Mouse (Mus musculus) adrenal gland (tissue): ENCODE measurements around the gene Brcc3.
"Not testable (repeated sequence)": the region's sequence is repeated elsewhere in the genome, so short reads cannot be mapped to it uniquely, and the experiment has no call there.

Experiments
- intact Hi-C: fragments of 180-260 bp; cut with DNase I; formaldehyde crosslinking; loops from one replicate; pipeline ENCODE4 v1.15.1; 2025
- long read RNA-seq, 2 experiments: library from polyadenylated mRNA; unstranded; transcript quantifications; one replicate each; pipeline ENCODE4 v2.0.0; 2020; ENCODE audit warnings: borderline replicate concordance in 1 of 2; ENCODE audit not compliant: insufficient replicate concordance in 1 of 2

Gene Brcc3
- long read RNA-seq, experiment 1, partial matches to known transcripts = 0 of 2 reads
- long read RNA-seq, experiment 1, other reads (novel, unspliced or antisense) = 2 of 2 reads
- long read RNA-seq, experiment 2, partial matches to known transcripts = 0 of 2 reads
- long read RNA-seq, experiment 2, other reads (novel, unspliced or antisense) = 2 of 2 reads

DNA sequence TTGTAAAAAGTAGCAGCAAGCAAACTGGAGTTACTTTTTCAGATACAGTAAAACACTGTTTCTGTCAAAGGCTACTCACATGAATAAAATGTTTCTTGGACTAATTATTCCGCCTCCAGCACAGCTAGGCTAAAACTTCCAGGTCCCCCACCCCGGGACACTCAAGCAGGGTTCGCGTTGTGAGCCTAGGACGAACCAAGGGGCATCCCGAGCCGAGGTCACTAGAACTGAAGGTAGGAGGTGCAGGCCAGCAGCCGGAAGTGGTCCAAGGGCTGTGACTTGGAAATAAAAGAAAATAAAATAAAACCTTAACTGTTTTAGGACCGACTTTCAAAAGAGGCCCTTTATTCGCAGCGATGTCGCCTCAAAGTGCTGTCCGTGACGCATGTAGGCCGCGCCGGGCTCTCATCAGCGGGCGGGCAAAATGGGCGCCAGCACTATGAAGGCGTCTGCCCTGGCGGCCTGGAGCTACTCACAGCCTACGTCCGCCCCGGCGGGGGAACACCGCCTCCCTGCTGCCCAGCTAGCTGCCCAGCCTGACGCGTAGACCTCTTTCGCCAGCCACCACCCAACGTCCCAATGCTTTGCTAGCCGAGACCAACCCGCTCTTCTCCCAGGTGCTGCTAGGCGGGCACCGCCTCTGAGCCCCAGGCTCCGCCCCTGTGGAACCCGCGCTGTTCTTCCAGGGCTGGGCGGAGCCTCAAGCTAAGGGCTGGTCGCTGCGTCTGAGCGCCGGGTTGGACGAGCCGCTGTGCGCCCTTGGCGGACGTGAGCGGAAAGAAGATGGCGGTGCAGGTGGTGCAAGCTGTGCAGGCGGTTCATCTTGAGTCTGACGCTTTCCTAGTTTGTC, at the start of gene Brcc3, which contains the start of the genes Cmc4 and Mtcp1:
Gene Brcc3, plus strand, starts transcription at position 693 of the 850 bp plus-strand sequence.
Gene Cmc4, minus strand, starts transcription at position 649 of the 850 bp plus-strand sequence.
Gene Mtcp1, minus strand, starts transcription at position 653 of the 850 bp plus-strand sequence.
- intact Hi-C loops = no loop called here

DNA sequence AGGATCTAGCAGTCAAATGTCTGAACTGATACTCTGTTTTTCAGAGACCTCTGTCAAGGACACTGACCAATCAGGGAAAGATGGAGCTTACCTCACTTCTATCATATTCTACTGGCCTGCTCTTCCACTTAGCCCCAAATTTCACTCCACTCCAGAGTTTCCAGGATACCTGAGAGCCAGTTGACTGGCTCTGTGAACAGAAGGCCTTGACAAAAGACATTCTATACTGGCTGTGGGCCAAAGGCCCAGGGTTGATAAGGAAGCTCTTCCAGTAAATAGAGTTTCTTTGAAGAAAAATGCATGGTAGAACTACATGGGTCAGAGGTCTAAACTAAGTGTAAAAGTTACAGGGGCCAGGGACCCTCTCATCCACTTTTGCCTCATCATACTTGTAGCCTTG, 46.2 kb upstream of the Brcc3 start:
- intact Hi-C loops = no loop called here

DNA sequence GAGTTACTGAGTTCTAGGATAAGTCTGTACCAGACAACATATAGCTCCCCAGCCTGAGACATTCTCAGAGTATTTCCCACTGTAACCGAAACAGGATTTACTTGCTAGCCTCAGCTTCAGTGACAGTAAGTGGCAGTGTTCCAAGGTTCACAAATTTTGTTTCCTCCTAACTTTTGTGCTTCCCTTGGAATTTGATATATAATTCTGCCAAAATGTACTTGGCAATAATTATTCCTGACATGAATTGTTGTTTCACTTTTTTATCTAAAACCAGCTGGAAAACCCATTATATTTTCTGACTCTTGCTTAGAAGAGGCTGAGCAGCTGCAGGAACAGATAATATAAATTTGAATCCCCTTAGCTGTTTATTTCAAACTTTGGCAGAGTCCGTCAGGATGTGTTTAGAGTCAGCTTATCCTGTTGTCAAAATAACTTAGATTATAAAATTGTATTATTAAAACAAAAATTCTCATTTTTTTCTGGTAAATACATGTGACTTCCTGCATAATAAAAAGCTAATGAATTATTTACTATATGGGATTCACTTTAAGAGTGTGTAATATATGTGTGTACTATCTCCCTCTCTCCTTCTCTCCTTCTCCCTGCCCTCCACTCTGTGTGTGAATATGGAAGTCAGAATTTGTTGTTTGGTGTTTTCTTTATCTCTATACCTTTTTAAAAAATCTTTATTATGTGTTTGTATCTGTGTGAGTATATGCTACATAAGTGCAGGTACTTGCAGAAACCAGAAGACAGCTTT, 43.6 kb upstream of the Brcc3 start:
- intact Hi-C loops = no loop called here

DNA sequence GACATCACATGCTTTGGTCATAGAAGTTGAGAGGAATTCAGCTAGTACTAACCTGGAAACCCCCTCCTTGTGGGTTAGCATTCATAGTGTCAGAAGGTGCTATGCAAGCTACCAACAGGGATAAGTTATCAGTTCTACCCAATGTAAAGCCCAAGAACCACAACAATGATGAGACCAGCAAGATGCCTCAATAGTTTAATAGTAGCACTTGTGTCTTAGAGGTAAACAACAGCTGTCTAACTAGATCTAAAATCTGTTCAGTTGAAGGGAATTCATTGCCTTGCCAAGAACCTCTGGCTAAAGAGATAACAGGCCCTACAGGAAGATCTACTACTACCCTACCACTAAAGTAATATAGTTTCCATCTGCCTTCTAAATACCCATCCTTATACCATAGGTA, 39.6 kb upstream of the Brcc3 start:
- intact Hi-C loops = no loop called here

DNA sequence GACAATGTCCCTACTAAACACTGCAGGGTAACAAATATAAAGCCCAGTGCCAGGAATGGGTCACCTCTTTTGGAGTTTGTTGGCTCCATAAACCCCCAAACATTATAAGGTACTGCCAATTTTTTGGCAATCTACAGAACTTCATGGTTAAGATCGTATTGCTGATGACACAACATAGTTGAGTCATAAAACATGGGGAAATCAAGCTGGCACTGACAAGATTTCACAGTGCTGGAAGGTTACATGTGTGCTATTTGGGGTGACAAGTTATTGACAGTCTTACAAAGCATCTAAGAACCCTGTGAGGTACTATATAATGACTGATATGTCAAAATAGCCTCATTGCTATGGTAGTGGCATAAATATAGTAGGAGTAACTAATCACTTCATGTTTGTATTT, 35.3 kb upstream of the Brcc3 start:
- intact Hi-C loops = no loop called here

DNA sequence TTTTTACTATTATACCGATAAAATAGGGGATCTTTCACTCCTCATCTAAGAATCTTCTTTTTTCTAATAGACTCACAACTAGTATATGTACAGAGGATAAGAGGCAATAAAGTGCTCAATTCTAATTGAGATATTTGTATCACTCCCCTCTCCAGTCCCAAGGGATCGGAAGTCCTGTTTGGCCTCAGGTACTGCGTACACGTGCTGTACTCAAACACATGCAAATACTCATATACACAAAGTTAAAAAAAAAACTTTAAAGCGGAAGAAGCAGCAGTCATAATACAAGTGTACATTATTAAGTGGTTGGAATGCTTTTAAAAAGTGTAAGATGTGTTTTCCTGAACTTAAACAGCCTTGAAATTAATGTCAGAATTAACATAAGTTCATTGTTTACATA, 34.7 kb upstream of the Brcc3 start:
- intact Hi-C loops = no loop called here

DNA sequence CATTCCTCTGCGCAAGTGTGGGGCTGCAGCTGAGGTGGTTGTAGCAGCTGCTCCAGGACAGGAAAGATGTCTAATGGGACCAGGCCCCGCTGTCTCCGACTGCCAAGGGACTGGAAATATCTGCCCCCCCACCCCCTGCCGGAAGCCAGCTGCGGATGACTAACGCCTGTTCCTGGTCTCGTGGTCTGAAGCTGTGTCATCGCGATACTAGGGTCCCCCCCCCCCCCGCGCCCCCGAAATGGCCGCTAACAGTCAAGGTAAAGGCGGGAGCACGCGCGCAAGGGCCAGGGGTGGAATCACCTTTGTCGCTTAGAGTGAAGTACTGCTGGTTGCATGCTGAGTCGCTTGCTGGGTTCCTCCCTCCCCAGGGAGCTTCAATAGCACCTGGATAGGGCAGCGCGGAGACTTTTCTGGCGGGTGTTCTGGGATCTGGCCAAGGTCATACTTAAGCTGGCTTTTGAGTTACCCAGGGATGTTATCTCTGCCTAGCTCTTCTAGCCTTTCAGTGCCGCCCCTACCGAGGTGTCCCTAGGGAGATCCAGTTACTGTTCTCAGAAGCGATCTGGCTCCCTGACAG, 34.1 kb upstream of the Brcc3 start, which contains the start of the genes Fundc2 and F8:
Gene Fundc2, plus strand, starts transcription at position 205 of the 577 bp plus-strand sequence.
Gene F8, minus strand, starts transcription at position 421 of the 577 bp plus-strand sequence.
- intact Hi-C loops = no loop called here

DNA sequence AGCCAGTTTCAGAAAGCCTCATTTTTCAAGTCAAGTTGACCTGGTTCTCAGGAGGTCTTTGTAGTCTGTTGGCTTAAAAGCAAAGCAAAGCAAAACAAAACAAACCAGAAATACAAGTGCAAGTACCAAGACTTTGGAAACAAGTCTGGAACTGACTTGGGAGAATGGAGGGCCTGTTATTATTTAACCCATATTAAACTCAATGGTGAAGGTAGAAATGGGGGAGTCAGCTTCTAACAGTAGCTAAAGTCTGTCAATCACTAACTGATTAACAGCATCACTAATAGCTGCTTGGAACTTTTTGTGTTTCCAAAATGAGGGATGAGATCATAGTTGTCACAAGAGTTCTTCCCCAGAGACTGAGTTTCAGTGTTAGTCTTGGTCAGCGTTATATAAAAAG, 17.0 kb upstream of the Brcc3 start:
- intact Hi-C loops = no loop called here

DNA sequence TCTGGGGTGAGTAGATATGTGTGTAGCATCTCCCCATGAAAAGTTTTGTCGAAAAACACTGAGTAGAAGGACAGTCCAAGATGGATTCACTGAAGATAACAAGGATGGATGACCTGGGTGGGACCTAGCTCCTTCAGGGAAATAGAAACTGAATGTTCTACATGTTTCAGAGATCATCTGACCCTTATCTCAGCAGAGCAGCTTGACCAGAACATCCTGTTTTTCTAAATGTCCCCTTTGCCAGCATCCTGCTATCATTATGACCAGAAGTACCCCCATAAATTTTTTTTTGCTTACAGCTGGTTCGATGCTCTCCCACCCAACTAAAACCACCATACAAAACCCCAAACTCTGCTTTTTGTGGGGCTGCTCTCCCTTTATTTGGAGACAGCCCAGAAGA, 13.8 kb upstream of the Brcc3 start:
- intact Hi-C loops = loop anchor here (2.0 kb wide), 1 partner anchor 16 kb away; no protein-coding TSS in a partner anchor

DNA sequence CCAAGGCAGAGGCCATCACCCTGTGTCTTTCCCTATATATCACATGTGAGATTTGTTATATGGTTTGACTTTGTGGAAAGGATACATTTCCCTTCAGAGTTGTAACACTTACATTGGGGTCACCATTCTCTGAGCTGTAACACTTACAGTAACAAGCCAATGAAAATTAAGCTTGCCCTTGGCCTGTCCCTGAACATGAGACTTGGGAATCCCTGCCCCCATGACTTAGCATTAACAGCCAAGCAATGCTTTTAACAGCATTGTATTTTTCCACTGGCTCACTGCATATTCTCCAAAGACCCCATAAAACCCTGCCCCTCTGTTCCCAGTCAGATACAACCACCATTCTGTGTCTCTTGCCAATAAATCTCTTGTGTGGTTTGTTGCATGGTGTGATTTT, 13.1 kb upstream of the Brcc3 start:
- intact Hi-C loops = loop anchor here (2.0 kb wide), 1 partner anchor 17 kb away; no protein-coding TSS in a partner anchor

DNA sequence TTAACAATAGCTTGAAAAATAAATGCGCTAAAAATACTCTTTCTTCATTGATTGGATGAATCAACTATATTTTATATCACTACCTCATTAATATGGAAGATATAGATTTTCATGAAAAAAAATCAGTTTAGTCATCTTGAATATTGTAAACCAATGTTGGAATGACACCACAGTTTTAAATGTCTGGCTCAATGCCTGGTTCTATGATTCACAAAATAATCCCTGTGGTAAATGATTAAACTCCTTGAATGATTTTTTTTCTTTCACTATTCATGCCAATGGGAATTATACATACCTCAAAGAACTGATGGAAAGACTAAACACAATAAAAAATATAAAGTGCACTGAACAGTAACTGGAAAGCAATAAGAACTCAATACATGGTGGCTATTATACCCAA, 6.7 kb upstream of the Brcc3 start:
- intact Hi-C loops = no loop called here

DNA sequence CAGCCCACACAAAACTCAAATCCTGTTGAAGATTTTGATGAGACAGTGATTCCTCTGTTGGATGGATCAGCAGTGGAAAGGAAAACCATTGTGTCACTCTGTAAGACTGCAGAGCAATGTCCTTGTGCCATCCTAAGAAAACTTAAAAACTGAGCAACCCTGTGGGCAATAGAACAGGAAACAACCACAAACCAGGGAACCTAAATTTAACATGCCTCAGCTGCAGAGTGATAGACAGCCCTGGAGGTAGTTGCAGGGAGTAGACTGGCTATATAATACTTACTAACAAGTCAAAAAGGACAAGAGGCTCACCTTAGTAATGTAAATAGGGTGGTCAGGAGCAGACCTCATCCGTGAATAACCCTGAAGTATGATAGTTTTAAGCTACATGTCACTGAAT, 38.2 kb downstream of the Brcc3 start:
- intact Hi-C loops = no loop called here

DNA sequence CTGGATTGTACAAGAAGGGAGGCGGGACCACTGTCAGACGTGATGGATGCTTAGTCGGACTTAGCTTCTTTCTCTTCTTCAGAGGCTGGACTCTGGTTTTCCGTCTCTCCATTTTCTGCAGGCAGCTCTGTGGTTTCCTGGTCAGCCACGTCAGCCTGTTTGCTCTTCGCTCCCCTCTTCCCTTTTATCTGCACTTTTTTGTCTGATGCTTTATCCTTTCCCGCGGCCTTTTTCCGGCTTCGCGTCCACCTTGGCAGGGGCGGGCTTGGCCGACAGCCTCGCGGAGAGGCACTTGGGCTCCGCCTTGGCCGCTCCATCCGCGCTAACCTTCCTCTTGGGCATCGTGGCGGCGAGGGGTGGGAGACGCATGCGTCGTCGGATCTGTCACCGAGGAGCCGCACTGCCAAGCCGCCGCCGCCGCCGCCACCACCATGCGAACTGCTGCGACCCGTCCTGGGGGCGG, 58.8 kb downstream of the Brcc3 start:
- intact Hi-C loops = not testable (repeated sequence)

DNA sequence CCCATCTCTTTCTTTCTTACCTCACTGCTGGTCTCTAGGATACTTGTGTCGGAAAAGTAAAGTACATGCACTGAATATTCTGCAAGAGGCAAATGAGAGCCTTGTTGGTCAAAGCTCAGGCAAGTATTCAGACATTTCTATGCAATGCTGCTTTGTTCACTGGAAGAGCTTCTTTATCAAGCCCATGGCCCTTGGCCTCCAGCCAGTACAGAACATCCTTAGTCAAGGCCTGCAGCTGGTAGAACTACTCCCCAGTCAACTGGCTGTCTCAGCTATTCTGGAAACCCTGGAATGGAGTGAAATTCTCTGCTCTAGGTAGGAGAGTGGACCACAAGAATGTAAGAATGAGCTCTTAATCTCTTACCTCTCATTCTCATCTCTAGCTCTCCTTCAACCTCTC, 73.5 kb downstream of the Brcc3 start:
- intact Hi-C loops = no loop called here
